Mouse (Mus musculus) monocyte, adult 2 months (primary cell): ENCODE measurements around the gene Dop1b.
"Not testable (repeated sequence)": the region's sequence is repeated elsewhere in the genome, so short reads cannot be mapped to it uniquely, and the experiment has no call there.

Source experiments
- DNase-seq, 2 experiments: peaks; one replicate each; pipeline ENCODE4 v3.0.0; 2022; ENCODE audit warnings: low spot score in 2 of 2, low read depth in 1 of 2

The Dop1b gene

DNA sequence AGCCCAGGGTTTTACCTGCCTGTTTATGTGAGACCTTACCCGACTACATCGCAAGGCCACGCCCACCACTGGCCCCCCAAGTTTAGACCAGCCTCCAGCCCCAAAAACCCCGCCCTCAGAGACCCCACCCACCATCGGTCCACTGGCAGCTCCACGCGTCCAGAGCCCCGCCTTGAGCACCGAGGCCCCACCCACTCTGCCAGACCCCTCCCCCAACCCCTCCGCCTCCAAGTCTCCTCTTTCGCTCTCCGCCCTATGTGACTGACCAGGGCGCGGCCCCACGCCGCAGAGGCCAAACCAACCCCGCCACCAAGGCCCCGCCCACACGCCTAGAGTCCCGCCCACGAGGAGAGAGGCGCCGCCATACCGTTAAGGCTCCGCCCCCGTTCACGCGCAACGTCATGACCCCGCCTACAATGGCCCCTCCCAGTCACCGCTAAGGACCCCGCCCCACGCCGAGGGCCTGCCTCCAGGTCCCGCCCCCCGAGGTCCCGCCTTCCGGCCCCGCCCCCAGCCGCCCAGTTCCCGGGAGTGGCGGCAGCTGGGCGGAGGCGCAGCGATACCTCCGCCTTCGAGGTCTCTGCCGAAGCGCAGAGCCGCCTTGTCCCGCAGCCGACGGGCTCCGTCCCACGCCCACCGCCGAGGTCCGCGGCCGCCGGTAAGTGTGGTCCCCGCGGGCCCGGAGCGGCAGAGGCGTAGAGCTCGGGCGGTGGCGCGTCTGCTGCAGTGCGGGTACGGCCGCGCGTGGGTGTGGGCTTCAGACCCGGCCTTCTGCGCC lies at the start of gene Dop1b:
Dop1b (plus strand) TSS at position 494 of the 778 bp plus-strand sequence.
- peak; percentile 98 to 100 for DNase-seq

DNA sequence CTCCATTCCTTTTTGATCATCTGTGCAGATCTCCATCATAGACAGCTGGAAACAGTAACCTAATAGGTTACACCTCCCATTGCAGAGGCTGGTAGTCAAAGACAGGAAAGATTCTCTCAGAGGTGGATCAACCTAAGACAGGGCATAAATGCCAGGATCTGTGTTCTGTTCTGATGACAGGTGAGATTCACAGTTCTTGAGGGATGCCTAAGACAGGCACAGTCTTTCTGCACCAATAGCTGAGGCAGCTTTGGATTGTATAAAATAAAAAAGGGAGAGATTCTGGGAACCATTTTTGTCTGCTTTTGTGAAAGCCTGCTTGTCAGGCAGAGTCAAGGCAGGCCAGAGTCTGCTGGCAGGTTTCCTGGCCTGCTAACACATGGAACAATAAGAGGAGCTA lies 43.7 kb upstream of the Dop1b start:
- DNase-seq: no peak

DNA sequence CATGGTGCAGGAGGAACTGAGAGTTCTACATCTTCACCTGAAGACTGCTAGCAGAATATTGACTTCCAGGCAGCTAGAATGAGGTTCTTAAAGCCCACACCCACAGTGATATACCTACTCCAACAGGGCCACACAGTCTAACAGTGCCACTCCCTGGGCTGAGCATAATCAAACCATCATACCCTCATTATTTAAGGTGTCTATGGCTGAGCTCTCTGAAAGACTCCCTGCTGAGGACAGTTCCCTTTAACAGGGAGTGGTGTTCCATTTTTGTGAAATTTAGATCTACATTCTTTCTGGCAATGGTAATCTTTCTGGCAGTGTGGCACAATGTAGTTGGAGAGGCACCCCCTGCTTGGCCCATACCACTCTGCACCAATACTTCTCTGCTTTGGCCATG lies 42.2 kb upstream of the Dop1b start:
- DNase-seq: no peak

DNA sequence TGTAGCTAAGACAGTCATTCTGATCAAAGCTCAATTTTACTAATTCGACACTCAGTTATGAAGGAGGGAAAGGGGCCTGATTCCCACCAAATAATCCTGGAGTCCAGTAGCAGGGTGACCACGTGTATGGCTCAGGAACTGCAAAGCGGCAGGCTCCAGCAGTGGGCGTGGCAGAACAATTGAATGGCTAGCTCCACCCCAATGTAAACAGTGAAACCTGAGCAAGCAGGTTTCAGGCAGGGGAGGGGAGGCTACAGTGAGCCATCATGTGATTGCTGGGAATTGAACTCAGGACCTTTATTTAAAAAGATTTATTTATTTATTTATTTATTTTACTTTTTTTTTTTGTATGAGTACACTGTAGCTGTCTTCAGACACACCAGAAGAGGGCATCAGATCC lies 41.2 kb upstream of the Dop1b start:
- DNase-seq: not testable (repeated sequence)

DNA sequence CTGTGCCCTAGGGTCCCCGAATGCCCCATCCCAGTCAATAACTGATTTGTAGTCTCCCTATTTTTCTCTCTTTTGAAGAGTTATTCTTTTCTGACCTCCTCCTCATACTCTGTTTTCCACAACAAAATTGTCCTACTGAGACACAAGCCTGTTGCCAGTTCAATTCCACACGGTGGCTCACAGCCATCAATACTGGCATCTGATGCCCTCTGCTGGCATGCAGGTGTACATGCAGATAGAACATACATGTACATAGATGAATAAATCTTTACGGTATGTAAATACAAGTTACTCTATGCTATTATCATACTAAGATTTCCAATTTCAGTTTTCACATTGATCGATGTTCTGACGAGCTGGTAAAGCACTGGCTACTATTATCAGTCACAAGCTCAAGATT lies 40.6 kb upstream of the Dop1b start:
- DNase-seq: no peak

DNA sequence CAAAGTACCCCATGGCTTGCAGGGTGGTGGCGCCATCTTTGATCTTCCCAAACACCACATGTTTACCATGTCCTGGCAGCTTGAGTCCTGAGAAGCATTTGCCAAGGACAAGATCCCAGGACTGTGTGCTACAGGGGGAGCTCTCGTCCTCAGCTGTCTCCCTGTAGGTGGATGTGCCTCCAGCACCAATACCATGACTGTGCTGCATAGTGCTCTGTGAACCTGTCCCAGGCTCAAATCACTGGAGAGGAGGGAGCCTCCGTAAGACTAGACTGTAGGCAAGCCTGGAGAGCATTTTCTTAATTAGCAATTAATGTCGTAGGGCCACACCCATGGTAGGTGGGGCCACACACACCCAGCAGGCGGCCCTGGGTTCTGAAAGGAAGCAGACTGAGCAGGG lies 35.3 kb upstream of the Dop1b start:
- DNase-seq: no peak

DNA sequence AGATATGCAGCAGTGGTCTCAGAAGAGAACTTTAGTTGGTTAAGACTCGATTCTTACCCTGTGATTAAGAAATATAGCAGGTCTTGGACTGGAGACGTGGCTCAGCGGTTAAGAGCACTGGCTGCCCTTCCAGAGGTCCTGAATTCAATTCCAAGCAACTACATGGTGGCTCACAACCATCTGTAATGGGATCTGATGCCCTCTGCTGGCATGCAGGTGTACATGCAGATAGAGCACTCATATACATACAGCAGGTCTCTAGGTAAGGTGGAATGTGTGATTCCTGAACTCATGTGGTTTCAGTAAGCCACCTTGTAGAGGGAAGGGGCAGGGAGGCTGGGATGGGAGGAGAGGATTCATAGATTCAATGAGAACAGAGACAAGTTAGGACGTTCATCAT lies 33.5 kb upstream of the Dop1b start:
- DNase-seq: no peak

DNA sequence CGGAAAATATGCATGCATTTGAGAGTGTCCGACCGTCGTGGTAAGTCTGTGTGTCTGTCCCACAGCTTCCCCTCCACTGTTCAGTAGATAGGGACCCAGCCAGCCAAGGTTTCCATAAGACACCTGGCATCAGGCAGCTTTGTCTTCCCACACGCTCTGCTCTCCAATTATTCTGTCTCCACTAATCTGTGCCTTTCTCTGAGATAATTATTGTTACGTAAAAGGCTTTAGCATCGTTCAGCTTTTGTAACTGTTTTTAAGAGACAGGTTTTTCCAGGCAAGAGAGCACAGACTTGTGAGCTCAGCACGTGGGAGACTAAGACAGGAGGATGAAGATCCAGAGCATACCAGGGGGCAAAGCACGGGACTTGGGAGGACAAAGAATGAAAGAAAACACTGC lies 32.5 kb upstream of the Dop1b start:
- DNase-seq: no peak

DNA sequence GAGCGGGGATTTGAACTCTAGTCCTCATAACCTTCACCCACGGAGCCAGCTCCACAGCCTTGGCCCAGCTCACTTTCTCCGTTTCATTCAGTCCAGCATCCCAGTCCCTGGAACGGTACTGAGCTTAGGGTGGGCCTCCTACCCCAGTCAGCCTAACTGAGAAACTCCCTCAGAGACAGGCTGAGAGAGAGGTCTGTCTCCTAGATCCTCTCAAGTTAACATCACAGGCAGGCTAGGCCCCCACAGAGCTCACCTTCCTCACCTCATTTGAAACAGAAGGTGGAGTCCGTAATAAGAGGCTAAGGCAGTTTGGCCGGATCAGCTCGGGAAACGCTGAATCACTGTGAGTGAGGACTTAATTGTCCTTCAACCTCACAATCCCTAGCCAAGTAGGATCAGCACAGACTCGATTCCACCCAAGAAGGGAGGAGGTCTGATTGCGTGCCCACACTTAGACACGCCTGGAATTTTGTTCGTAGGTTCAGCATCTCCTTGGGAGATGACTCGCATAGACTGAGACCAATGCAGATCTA lies 29.5 kb upstream of the Dop1b start:
- no peak for DNase-seq

DNA sequence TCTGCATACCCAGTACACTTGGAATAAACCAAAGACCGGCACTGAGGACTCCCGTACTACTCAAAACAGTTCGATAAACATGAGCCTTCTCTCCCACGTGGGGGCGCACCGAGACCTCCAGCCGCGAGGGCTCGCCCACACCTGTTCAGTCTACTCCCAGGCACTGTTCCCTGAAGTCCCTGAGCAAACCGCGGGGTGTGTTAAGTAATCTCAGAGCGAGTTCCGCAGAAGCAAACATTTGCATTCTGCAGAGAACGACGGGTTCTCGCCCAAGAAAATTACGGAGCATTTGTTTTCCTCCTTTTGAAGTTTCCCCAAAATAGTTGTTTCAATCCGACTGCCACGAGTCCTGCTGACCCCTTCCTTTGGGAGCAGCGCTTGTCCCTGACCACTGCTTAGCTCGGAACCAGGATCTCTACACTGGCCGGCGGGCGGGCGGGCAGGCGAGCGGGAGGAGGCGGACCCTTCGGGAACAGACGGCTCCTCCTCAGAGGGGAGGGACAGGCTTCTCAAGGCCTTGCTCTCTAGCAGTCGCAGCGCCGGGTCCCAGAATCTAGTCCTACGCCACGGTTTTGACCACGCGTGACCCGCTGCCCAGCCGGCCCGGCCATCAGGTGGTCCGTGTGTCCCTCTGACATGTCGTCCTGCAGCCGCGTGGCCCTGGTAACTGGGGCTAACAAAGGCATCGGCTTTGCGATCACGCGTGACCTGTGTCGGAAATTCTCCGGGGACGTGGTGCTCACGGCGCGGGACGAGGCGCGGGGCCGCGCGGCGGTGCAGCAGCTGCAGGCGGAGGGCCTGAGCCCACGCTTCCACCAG lies 28.8 kb upstream of the Dop1b start, which contains the start of gene Cbr3:
Cbr3 (plus strand) TSS at position 527 of the 819 bp plus-strand sequence.
- peak in 1 of 2 experiments; percentile 33 for DNase-seq

DNA sequence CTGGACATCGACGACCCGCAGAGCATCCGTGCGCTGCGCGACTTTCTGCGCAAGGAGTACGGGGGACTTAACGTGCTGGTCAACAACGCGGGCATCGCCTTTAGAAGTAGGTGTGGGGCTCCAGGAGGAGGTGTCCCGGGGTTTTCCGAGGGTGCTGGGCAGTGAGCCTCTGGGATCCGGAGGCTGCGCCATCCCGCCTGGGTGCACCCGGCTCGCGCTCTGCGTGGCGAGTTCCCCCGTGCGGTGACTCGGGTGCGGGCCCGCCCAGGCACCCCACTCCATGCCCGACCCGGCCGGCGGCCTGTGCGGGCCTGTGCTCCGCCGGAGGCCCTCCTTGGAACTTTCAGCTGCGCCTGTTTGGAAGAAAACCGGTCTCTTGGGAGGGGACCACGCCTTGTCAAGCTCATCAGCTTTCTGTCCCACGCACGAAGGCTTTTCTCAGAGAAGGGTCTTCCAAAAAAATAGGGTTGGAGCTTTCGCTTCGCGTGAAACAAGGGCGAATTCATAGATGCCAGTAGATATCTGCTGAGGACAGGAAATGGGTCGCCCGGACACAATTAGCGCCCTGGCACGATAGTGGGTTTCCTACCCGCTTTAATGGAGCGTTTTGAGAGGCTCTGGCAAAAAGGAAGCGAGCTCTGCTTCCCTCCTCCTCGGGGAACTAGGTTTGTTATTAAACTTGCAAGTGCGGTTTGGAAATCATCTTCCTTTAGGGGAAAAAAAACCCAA lies 28.0 kb upstream of the Dop1b start:
- no peak for DNase-seq

DNA sequence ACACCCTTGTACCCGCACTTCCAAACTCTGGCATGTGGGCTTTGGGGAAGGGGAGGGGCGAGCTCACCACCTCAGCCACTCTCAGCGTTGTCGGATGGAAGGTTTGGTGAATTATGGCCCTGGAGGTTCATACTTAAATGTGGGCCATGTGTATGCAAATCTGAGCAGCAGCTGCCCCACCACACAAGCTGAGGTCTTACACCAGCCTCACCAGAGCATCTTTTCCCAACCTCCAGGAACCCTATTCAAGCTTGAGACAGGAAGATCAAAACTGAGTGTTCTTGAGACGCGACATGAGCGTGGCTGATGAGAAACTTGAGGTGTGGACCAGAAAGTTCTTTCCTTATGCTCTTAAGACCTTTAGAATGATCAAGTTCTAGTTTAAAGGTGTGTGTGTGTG lies 27.3 kb upstream of the Dop1b start:
- DNase-seq: no peak

DNA sequence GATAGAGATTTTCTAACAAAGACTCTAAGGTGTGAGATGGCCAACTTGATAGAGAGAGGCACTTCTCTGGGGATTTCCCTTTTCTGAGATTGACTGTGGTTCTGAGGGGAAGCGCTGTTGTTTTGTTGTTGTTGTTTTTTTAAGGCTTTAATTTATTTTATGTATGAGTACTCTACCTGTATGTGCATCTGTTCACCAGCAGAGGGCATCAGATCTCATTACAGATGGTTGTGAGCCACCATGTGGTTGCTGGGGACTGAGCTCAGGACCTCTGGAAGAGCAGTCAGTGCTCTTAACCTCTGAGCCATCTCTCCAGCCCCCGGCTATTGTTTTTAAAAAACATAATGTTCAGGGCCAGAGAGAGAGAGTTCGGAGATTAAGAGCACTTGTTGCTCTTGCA lies 25.9 kb upstream of the Dop1b start:
- not testable (repeated sequence) for DNase-seq

DNA sequence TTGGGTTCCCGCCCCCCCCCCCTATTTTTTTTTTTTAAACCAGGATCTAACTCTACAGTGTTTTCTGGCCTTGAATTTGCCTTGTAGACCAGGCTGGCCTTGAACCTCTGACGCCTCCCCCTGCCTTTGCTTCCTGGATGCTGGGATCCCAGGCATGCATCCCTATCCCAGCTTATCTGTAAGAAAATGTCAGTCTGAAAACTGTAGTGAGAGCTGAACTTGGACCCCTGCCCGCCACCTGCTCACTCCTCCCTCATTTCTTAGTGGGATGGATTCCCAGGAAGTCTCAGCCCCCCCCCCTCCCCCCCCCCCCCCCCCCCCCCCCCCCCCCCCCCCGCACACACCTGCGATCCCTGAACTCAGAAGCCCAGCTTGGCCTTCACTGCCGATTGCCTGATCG lies 25.3 kb upstream of the Dop1b start:
- DNase-seq: no peak

DNA sequence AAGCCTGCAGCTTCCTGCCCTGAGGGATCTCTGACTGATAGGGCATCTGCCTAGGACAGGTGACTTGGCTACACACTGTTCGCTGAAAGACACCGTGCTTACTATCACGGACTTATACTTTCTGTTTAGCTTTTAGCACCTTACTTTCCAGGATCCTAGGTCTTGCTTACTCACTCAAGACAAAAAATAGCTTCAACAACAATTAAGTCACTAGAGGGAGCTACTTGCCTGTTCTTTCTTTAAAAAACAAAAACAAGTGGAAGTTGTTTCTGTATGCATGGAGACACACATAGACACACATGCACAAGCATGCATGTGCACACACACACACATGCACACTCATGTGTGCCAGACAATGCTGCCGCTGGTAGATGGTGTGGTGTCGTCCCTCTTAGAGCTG lies 24.8 kb upstream of the Dop1b start:
- DNase-seq: no peak

DNA sequence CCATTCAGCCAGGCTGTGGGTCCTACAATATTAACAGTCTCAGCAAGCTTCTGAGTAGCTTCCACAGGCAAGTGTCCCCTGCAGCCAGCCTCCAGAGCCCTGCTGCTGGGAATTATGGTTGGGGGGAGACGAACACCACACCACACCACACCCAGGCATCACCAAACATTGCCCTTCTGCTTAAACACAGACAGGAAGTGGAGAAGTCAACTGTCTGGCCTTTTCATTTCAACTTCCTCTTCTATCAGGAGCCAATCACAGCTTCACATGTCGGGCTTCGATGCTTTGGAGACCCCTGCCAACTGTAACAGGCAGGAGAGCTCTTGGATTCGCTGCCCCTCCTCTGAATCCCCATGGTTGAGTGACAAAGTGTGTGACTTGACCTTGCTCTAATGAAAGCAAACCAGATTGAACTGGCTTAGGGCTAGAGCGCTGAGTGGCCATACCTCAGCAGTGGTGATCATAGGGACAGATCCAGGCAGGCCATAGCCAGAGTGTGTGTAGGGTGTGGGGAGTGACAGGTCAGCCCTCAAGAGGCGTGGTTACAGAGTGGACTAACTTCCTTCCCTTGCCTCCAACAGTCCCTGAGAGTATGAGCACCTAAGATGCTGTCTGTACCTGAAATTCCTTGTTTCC lies 20.4 kb upstream of the Dop1b start:
- DNase-seq: no peak

DNA sequence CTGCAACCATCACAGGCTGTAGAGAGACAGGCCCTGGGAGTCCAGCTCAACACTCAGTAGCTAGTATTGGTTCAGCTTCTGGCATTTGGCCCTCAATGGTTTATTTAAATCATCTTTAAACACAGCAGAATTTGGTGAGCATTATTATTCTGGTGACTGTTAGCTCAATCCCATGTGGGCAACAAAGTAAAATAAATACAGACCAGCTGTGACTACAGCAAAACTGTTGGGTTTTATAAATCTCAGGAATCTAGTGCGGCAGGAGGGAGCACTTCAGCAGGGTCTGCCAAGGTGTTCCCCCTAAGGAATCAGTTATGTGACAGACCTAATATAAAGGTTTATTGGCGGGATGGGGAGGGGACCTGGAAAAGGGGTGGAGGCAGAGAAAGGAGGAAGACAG lies 19.0 kb upstream of the Dop1b start:
- DNase-seq: no peak

DNA sequence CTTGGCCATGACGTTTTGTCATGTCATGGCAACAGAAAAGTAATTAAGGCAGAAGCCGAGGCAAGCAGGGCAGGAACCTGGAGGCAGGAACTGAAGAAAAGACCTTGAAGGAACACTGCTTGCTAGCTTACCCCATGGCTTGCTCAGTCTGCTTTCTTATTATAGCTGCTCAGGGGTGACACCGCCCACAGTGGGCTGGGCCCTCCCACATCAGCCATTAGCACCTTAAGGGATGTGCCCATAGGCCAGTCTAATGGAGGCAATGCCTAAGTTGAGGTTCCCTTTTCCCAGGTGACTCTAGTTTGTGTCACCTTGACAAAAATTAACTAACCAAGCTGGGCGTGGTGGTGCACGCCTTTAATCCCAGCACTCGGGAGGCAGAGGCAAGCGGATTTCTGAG lies 4.6 kb upstream of the Dop1b start:
- no peak for DNase-seq

DNA sequence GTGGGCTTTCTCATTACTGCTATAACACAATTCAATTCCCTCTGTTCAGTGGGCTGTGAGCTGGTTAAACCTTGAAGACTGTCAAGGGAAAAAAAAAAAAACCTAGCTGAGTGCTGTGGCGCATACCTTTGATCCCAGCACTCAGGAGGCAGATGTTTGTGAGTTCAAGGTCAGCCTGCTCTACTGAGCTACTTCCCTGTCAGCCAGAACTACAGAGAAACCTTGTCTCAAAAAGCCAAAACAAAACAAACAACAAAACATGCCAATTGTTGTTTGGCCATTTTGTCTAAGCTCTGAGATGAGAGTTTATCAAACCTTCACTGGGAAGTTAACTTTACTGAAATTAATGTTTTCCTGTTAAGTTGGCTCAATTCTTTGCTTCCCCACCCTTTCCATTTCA lies 2.5 kb upstream of the Dop1b start:
- DNase-seq: no peak

DNA sequence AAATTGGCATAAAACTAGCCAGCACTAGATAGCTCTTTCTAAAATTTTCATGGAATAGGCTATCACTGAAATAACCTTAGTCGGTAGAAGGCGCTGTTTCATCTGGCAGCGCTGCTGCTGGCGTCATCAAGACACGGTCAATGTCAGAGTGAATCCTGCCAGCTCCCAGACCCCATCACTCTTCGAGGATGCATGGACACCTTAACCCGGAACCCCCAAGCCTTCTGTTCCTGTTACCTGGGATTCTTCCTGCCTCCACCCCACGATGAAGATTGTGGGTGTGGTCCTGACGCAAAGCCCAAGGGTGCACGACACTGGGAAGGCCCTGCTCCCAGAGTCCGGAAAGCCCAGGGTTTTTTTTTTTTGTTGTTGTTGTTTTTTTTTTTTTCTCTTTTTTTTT lies 780 bp upstream of the Dop1b start:
- peak; percentile 36 to 69 for DNase-seq
